Mouse (Mus musculus) hindbrain, embryonic 12.5 days (tissue): ENCODE data around the gene Atg9a. TPM values are rescaled to one million over a fixed set of nuclear protein-coding genes. Genes with fewer than 3 reads are reported as not detected.
"Not testable (repeated sequence)": the region's sequence is repeated elsewhere in the genome, so short reads cannot be mapped to it uniquely, and the experiment has no call there.

ENCODE experiments used
- ATAC-seq: fragments of 200-750 bp; cut with Nextera tagmentation; 2 replicates; pipeline ENCODE4 v1.8.0; 2017; ENCODE audit warnings: moderate TSS enrichment; ENCODE audit not compliant: low FRiP score
- H3K27ac ChIP-seq: fragments of 300-500 bp; sonication (generic); 2 replicates; pipeline ENCODE4 v1.5.1; 2016; ENCODE audit warnings: mild to moderate bottlenecking
- H3K27me3 ChIP-seq: fragments of 300-500 bp; sonication (generic); 2 replicates; pipeline ENCODE4 v1.6.1; 2016; ENCODE audit warnings: mild to moderate bottlenecking
- H3K36me3 ChIP-seq: fragments of 300-500 bp; sonication (generic); 2 replicates; pipeline ENCODE4 v1.6.1; 2016; ENCODE audit warnings: mild to moderate bottlenecking
- H3K4me1 ChIP-seq: fragments of 300-500 bp; sonication (generic); 2 replicates; pipeline ENCODE4 v1.6.1; 2016
- H3K4me2 ChIP-seq: fragments of 300-500 bp; sonication (generic); replicated peaks from 2 replicates; pipeline ENCODE4 v1.6.1; 2016; ENCODE audit warnings: mild to moderate bottlenecking
- H3K4me3 ChIP-seq: fragments of 300-500 bp; sonication (generic); 2 replicates; pipeline ENCODE4 v1.5.1; 2016; ENCODE audit warnings: mild to moderate bottlenecking
- H3K9ac ChIP-seq: fragments of 300-500 bp; sonication (generic); 2 replicates; pipeline ENCODE4 v1.6.1; 2016; ENCODE audit warnings: mild to moderate bottlenecking, moderate library complexity
- H3K9me3 ChIP-seq: fragments of 300-500 bp; sonication (generic); replicated peaks from 2 replicates; pipeline ENCODE4 v1.6.1; 2016; ENCODE audit warnings: mild to moderate bottlenecking
- WGBS: fragments of 180-500 bp; shearing (Covaris S2); methylation state at CpG from one replicate; pipeline ENCODE4 v1.1.7; 2016; 5-methylcytosine and 5-hydroxymethylcytosine counted together
- polyA plus RNA-seq: library from polyadenylated mRNA; unstranded; fragments of >200 nt; fragmentation: Nextera tagmentation; extraction: Ambion mirVana; gene quantifications from 2 replicates; pipeline ENCODE4 v1.2.1, GENCODE M21; 2016

Atg9a gene
- polyA plus RNA-seq, result 38.4 and 43.7 TPM in 2 replicates

GRCm38 (mm10) chr1:75191622-75192402 is at the start of gene Atg9a, which contains the start of gene Ankzf1:
Gene Atg9a (minus strand): TSS chr1:75192196.
Gene Ankzf1 (plus strand): TSS chr1:75192151.
- Histone ChIP-seq H3K4me2 (peak within 1 kb of the TSS; percentile 89), H3K36me3 (peaks cover 30% of the 10 kb centered on the region), H3K9ac (peak within 1 kb of the TSS; percentile 82), H3K9me3 (no peaks in the 10 kb centered on the region), H3K4me3 (peak within 1 kb of the TSS; percentile 75), H3K27ac (peak within 1 kb of the TSS; percentile 95), H3K4me1 (peaks cover 24% of the 10 kb centered on the region), H3K27me3 (no peaks in the 10 kb centered on the region)
- 1% methylated on average over 39 of the region's 56 CpGs for whole genome bisulfite sequencing
- ATAC-seq, result peak; percentile 99

DNA sequence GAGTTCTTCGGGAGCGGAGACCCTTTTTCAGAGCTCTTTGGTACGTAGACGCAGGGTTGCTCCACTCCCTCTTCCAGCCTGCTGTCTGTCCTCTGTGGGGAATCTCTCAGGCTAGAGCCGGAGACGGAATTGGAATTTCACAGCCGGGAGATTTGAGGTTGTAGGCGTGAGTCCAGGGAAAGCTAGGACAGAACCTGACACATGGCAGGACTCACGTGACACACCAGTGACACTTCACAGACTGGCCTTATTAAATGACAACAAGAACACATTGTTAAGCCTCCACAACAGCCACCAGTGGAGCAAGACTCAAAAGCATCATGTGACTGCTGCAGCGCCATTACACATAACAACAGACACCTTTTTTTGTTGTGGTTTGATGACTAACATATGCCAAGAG is 47.6 kb upstream of the Atg9a start:
- ATAC-seq, result no peak
- Histone ChIP-seq H3K27me3 (no peaks in the 10 kb centered on the region), H3K36me3 (peaks cover 40% of the 10 kb centered on the region), H3K4me1 (peaks cover 19% of the 10 kb centered on the region), H3K27ac (no peak overlapping the region), H3K4me3 (no peak overlapping the region), H3K9me3 (no peaks in the 10 kb centered on the region), H3K4me2 (no peak overlapping the region), H3K9ac (no peak overlapping the region)
- 86% methylated on average over 10 of the region's 10 CpGs for WGBS

- ATAC-seq, result peak; percentile 83
- peaks cover 21% of the 10 kb centered on the region for H3K4me1 ChIP-seq
- peak within 1 kb of the TSS; percentile 85 for H3K27ac ChIP-seq
Observed at GRCm38 (mm10) chr1:75236117-75237050, 44.4 kb upstream of the Atg9a start, which contains the start of gene Dnajb2. Gene Dnajb2 (plus strand): TSS chr1:75236406.

DNA sequence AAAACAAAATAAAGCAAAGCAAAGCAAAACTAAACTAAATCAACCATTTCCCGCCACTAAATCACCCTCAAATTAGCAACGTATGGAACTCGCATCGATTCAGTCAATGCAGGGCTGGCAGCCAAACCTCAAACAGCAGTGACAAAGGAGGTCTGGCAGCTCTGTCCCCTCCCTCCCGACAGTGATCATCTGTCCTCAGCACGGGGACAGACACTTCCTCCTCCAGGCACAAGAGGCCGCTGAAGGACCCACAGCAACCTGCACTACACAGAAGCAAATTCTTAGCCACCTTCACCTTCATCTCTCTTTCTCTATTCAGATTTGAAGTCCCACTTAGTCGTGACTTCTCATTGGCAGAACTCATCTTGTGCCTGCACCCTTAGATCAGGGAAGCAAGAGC is 42.6 kb upstream of the Atg9a start:
- Histone ChIP-seq H3K9me3 (no peaks in the 10 kb centered on the region), H3K4me3 (no peak overlapping the region), H3K36me3 (peaks cover 7% of the 10 kb centered on the region; the same call in 1 of the 2 replicates), H3K27me3 (peaks cover 8% of the 10 kb centered on the region), H3K27ac (no peak overlapping the region), H3K4me2 (no peak overlapping the region), H3K9ac (no peak overlapping the region), H3K4me1 (peaks cover 21% of the 10 kb centered on the region)
- under 1% methylated on average over 8 of the region's 8 CpGs for WGBS
- peak; percentile 72 for ATAC-seq

More at GRCm38 (mm10) chr1:75236117-75237050, 44.4 kb upstream of the Atg9a start, which contains the start of gene Dnajb2:
- H3K4me2 ChIP-seq, result peak within 1 kb of the TSS; percentile 92
- H3K36me3 ChIP-seq, result peaks cover 21% of the 10 kb centered on the region; the same call in 1 of the 2 replicates
- 1% methylated on average over 64 of the region's 64 CpGs for WGBS
- H3K9me3 ChIP-seq, result no peaks in the 10 kb centered on the region
- peaks cover 5% of the 10 kb centered on the region for H3K27me3 ChIP-seq
- H3K4me3 ChIP-seq, result peak within 1 kb of the TSS; percentile 54
- H3K9ac ChIP-seq, result peak within 1 kb of the TSS; percentile 86

GRCm38 (mm10) chr1:75232489-75232888 is 40.5 kb upstream of the Atg9a start:
- not testable (repeated sequence) for ATAC-seq, H3K9ac ChIP-seq, H3K36me3 ChIP-seq, H3K27ac ChIP-seq, H3K9me3 ChIP-seq, H3K4me3 ChIP-seq, H3K4me2 ChIP-seq, H3K27me3 ChIP-seq
- 70% methylated on average over 4 of the region's 4 CpGs for WGBS
- peaks cover 20% of the 10 kb centered on the region for H3K4me1 ChIP-seq

- 72% methylated on average over 5 of the region's 5 CpGs for WGBS
- Histone ChIP-seq H3K9me3 (no peaks in the 10 kb centered on the region), H3K4me3 (no peak within 1 kb of the TSS), H3K9ac (no peak within 1 kb of the TSS), H3K36me3 (no peaks in the 10 kb centered on the region), H3K27me3 (peaks cover 8% of the 10 kb centered on the region), H3K27ac (no peak within 1 kb of the TSS), H3K4me1 (peaks cover 12% of the 10 kb centered on the region; the same call in 1 of the 2 replicates), H3K4me2 (no peak within 1 kb of the TSS)
- ATAC-seq, result no peak
Observed at GRCm38 (mm10) chr1:75231664-75232152, 39.7 kb upstream of the Atg9a start, which contains the start of gene A630095N17Rik. Gene A630095N17Rik (minus strand): TSS chr1:75232102.

- no peaks in the 10 kb centered on the region for H3K9me3 ChIP-seq
- no peaks in the 10 kb centered on the region for H3K36me3 ChIP-seq
- no peak overlapping the region for H3K4me3 ChIP-seq
- WGBS, result 77% methylated on average over 4 of the region's 4 CpGs
- H3K9ac ChIP-seq, result no peak overlapping the region
- H3K4me1 ChIP-seq, result peaks cover 12% of the 10 kb centered on the region; the same call in 1 of the 2 replicates
- no peak overlapping the region for H3K4me2 ChIP-seq
- no peak for ATAC-seq
- H3K27ac ChIP-seq, result no peak overlapping the region
- H3K27me3 ChIP-seq, result peaks cover 8% of the 10 kb centered on the region
Observed at GRCm38 (mm10) chr1:75231224-75231623, 39.2 kb upstream of the Atg9a start.

DNA sequence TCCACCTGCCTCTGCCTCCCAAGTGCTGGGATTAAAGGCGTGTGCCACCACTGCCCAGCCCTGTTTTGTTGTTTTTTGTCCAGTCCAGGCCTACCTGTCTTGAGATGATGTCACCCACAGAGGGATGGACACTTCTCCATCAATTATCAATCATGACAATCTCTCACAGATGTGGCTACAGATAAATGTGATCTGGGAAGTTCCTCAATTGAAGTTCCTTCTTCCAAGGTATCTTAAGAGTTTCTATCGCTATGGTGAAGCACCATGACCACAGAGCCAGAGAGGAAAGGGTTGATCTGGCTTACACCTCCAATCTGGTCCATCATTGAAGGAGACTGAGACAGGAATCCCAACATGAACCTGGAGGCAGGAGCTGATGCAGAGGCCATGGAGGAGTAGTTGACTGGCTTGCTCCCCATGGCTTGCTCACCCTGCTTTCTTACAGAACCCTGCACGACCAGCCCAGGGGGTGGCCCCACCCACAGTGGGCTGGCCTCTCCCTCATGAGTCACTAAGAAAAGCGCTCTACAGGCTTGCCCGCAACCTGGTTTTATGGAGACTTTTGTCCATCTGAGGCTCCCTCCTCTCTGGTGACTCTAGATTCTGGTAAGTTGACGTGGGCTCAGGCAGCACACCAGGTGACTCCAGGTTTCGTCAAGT is 38.5 kb upstream of the Atg9a start:
- Histone ChIP-seq H3K4me2 (no peak overlapping the region), H3K27ac (no peak overlapping the region), H3K27me3 (peaks cover 8% of the 10 kb centered on the region), H3K9ac (no peak overlapping the region), H3K36me3 (no peaks in the 10 kb centered on the region), H3K4me3 (no peak overlapping the region), H3K4me1 (peaks cover 7% of the 10 kb centered on the region; the same call in 1 of the 2 replicates), H3K9me3 (no peaks in the 10 kb centered on the region)
- WGBS, result 75% methylated on average over 7 of the region's 7 CpGs
- no peak for ATAC-seq

DNA sequence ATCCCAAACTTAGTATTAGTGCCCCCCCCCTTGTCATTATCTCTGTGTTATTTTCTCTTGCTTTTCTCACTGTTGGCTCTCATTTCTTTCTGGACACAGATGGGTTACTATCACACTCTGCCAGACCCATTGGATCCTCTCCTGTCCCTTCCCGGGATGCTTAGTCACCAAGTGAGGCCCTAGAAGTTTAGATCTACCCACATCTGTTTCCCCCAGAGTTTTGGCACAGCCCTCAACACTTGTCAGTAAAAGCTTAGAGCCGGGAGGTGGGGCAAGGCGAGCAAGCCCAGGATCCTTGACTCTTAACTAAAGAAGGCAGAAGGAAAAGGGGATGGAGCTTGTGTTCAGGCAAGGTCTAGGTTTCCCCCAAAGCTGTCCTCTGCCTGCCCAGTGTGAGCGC is 37.2 kb upstream of the Atg9a start:
- Histone ChIP-seq H3K4me3 (no peak overlapping the region), H3K9me3 (no peaks in the 10 kb centered on the region), H3K9ac (no peak overlapping the region), H3K4me1 (no peaks in the 10 kb centered on the region), H3K36me3 (no peaks in the 10 kb centered on the region), H3K27ac (no peak overlapping the region), H3K4me2 (no peak overlapping the region), H3K27me3 (peaks cover 8% of the 10 kb centered on the region)
- no peak for ATAC-seq
- WGBS, result 79% methylated on average over 4 of the region's 4 CpGs

DNA sequence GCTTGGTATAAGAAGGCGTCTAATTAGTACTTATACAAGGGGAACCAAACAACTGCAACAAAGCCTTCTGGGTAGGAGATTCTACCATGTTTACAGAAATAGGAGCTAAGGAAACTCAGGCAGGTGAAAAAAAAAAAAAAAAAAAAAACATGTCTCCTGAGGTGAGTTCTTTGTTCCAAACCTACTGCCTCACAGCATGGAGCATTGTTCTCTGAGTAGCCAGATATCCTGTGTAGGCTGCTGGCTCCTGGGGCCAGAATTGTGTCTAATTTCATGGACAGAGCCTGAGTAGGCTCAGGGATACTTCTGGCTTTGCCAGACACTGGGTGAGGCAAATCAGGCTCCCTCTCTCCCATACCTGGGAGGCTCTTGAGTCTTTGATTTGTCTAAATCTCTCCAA is 35.7 kb upstream of the Atg9a start:
- Histone ChIP-seq H3K9me3 (no peaks in the 10 kb centered on the region), H3K4me1 (no peaks in the 10 kb centered on the region), H3K9ac (no peak overlapping the region), H3K4me3 (no peak overlapping the region), H3K4me2 (no peak overlapping the region), H3K36me3 (no peaks in the 10 kb centered on the region), H3K27ac (no peak overlapping the region), H3K27me3 (peaks cover 8% of the 10 kb centered on the region)
- no peak for ATAC-seq
- 77% methylated on average over 1 of the region's 1 CpGs for WGBS

- Histone ChIP-seq H3K4me2 (no peak overlapping the region), H3K9ac (no peak overlapping the region), H3K9me3 (no peaks in the 10 kb centered on the region), H3K27ac (no peak overlapping the region), H3K36me3 (no peaks in the 10 kb centered on the region), H3K4me1 (no peaks in the 10 kb centered on the region), H3K4me3 (no peak overlapping the region), H3K27me3 (peaks cover 15% of the 10 kb centered on the region)
- ATAC-seq, result no peak
- 55% methylated on average over 2 of the region's 2 CpGs for WGBS
Observed at GRCm38 (mm10) chr1:75226138-75226537, 34.1 kb upstream of the Atg9a start.
